Mouse (Mus musculus) c-Kit-positive CD71-positive TER-119-negative erythroid progenitor cells, embryonic 14.5 days (primary cell): ENCODE measurements around the gene Bace2.

ENCODE experiments used
- DNase-seq: peaks from one replicate; pipeline ENCODE4 v3.0.0-alpha.2; 2013; ENCODE audit warnings: low read depth

Bace2 gene

GRCm38 (mm10) chr16:97401741-97402140, 45.2 kb downstream of the Bace2 start:
- DNase-seq: no peak

- no peak for DNase-seq
Observed at GRCm38 (mm10) chr16:97402213-97402785, 45.8 kb downstream of the Bace2 start.

DNA sequence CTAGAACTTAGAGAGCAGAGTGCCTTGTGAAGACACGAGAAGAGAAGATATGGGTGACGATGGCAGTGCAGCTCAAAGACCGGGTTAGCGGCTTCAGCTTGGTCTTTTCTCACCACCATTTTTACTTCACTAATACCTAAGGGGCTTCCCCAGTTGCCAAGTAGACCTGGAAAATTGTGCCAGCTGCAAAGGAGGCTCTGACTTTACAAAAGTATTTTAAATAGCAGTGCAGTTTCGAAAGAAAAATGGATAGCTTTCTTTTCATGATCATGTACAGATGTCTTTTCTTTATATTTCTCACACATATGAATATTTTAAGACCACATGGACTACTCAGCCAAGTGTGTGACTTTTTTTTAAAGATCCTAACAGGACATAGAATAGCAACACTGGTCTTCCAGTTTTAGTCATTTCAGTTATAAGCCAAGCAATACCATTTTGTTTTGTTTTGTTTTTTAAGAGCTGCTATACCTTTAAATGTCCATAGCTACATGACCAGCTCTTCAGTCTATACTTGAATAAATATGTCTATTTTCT, 49.0 kb downstream of the Bace2 start:
- no peak for DNase-seq

DNA sequence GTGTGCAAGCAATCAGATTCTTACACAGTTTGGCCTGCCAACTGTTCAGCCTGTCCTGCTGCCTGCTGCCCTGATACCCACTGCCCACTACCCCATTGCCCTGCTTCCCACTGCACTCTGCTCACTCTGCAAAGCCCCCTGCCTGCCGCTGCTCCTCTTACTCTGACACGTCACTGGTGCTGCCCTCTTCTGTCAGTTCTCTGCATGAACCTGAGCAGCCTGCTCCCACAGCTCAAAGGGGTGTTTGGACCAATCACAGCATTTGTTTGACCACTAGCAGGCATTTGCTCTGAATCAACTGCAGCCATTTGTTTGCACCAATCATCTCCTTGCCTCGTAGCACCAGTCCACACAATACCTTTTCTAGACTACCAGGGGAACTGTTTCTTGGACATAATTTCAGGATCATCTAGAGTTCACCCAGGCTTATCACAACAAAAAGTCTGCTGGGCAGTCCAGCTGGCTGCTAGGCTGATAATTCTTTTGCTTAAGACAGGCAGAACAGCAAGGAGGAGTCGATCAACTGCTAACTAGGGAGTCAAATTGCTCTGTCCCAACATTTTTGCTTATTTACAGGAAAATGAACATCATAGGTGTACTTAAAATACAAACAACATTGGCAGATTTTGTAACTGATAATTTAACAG, 61.5 kb downstream of the Bace2 start:
- DNase-seq: no peak

DNA sequence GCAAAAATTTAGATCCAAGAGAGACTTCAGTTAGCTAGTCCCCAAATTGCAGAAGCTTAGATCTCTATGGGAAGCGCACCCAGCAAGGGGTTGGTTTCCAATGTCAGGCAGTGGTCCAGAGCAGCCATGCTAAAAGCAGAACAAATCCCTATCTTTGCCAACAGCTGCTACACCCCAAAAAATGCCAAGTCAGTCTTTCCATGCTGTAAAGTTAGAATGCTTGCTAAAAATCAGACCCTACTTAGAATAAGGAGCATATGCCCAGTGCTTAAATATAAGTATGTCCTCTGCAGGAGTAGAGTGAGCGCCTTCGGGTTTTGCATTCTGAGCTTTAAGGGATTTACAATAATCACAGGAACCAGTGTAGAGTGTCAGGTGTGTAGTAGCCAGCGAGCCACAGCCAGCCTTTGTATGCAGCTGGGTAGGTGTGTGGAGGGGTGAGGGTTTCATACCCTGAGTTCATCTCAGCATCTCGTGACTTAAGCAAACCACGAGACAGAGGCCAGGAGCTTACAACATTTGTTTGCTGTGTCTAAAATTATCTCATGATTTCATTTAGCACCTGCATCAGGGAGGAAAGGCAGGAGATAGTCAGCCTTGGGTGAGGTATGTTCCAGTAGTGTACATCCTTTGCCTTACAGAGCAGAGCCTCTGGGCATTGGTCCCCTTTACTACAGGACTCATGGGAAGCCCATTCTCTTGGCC, 62.4 kb downstream of the Bace2 start:
- DNase-seq: no peak

DNA sequence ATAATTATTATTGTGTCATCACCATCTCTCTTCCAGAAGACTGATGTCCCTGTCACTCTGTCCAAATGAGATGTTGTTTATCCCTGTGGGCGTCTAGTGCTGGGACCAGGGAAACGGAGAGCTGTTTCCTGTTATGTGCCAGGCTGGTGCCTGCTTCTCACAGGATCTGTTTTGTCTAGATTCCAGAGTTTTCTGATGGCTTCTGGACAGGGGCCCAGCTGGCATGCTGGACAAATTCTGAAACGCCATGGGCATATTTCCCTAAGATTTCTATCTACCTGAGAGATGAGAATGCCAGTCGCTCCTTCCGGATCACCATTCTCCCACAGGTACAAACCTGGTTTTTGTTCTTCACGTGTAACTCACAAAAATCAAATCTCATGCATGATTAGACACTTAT, 65.1 kb downstream of the Bace2 start:
- DNase-seq: no peak

DNA sequence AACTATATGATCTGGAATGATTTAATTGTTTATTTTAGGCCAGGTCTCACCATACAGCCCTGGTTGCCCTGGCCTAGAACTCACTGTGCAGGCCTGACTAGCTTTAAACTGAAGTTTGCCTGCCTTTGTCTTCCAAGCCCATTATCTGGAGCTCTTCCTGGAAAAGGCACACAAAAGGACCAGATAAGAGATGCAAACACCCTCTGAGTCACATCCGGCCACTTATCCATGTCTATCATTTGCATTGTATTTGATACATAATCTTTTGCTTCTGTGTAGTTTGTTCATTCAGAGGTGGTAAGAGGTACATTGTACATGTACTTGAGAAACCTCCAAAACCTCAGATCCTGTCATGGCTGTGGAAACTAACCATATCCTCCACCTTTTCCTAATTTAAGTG, 67.1 kb downstream of the Bace2 start:
- no peak for DNase-seq

DNA sequence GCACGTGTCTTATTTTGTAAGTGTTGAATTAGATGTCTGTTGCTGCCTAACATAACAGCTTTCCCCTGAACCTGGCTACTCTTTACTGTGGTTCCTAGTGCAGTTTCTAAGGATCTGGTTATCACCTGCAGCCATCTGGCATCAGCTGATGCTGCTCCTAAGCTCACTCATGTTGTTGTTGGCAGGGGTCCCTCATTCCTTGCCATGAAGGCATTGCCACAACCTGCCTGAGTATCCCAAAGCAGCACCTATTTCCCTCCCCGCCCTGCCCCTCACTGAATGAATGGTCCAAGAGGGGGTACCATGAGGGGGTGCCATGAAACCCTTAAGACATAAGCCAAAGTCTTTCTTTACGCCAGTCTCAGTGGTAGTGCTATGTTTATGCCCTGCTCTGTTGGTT, 71.5 kb downstream of the Bace2 start:
- DNase-seq: no peak

- DNase-seq: no peak
Observed at GRCm38 (mm10) chr16:97430091-97430490, 73.5 kb downstream of the Bace2 start.

GRCm38 (mm10) chr16:97431328-97431727, 74.8 kb downstream of the Bace2 start:
- no peak for DNase-seq

- DNase-seq: no peak
Observed at GRCm38 (mm10) chr16:97434206-97434605, 77.7 kb downstream of the Bace2 start.

GRCm38 (mm10) chr16:97437448-97438056, 81.0 kb downstream of the Bace2 start:
- DNase-seq: no peak

DNA sequence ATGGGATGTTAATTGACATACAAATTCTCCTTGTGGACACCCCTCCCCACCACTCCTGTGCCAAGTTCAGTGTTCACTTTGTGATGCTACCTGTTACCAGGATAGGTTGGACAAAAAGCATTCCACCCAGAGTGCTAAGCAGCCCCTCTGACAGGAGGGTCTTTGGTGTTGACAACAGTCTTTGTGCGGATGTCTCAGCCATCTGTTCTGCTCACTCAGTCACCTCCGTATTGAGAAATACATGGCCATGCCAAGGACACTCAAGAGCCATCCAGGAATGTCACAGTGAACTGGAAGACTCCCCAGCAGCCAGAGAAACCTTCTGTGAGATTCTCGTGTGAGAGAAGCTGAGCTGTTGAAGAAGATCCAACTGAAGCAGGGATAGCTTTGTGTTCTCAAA, 81.6 kb downstream of the Bace2 start:
- DNase-seq: no peak

DNA sequence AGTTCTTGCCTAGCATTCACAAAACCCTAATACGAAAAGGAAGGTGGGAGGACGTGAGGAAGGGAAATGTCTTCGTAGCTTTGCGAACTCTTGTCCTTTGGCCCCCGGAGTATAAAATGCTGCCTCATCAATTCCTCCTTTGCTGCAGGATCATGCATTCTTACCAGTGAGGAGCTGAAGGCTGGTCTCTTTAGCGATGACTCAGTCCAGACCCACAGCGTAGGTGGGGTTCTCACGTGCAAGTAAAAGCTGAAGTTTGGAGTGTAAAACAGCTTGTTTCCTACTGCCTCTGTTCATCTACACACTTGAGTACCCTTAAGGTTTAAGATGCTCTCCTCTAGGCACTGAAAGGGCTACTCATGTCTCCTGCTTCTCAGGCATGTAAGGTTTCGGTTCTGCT, 85.4 kb downstream of the Bace2 start:
- no peak for DNase-seq

GRCm38 (mm10) chr16:97443670-97444263, 87.2 kb downstream of the Bace2 start:
- peak; percentile 35 for DNase-seq

DNA sequence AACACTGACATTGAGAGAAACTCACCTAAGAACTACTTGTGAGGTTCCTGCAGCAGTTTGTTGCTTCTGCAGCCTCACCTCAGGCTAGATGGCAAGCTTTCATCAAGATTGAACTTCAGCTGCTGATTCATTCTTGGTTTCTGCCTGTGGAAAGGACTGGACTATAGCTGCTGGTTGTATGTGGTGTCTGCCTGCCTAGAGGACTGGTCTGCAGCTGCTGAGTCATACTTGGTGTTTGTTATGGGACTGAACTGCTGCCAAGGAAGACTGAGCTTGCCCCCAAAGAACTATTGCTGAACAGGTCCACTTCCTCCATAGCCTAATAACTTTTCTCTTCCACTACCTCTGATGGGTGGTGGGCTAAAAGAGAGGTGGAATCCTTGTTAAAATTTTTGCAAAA, 90.8 kb downstream of the Bace2 start:
- DNase-seq: no peak

DNA sequence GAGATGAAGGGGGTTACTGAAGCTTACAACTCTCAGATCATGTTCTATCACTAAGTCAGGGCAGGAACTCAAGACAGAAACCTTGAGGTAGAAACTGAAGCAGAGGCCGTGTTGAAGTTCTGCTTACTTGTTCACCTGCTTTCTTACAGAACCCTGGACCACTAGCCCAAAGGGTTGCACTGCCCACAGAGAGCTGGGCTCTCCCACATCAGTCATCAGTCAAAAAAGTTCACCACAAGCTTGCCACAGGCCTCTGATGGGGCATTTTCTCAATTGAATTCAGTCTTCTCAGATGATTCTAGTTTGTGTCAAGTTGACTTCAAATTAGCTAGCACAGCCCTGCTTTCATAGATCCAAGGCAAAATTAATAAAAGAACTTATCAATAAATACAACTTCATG, 103.3 kb downstream of the Bace2 start:
- no peak for DNase-seq

DNA sequence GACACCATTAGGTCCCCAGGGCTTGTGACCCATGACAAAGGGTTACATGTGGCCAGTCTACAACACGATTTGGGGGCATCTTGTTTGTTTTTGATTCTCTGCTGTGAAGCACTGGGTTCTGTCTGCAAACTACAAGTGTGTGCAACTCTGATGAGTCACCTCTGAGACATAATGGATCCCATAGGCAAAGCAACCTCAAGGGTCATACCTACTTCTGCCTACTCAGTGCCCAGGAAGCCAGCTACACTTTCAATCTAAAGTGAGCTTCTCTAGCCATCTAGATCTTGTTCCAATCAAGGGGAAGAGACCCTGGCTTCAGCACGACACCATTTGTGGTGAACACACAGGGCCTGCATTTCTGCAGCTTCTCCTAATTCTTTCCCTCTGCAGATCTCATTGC, 104.7 kb downstream of the Bace2 start:
- DNase-seq: no peak

DNA sequence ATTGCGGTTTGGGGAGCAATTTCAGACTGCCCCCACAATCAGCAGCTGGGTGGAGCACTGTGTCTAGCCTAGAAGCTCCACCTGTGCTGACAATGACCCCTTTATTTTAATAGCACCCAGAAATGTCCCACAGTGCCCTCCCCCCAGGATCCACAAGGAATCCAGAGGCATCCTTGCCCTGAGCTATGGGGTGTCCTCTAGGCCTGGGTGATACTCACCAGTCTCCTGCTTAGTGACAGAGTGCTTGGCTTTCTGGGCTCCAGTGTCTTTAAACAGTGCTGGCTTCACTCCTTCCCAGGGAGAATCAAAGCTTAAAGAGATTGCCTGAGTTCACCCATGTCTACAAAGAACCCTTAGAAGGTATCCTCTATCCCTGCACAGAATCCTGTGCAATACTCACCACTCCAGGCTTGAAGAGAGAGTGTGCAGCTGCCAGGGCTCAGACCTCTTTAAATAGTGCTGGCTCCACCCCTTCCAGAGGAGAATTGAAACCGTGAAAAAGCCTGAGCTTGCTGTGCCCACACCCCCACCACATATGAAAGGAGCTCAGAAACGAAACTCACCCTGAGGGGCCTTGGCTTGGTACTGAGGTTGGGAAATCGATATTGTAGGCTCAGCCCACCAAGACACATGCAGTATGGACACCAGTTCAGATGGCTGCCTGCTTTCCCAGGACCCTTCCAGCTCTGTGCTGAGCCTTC, 106.1 kb downstream of the Bace2 start, which contains the start of gene Mx1:
TSS of gene Mx1 (minus strand) at position 427 of the 701 bp plus-strand sequence.
- DNase-seq: no peak

DNA sequence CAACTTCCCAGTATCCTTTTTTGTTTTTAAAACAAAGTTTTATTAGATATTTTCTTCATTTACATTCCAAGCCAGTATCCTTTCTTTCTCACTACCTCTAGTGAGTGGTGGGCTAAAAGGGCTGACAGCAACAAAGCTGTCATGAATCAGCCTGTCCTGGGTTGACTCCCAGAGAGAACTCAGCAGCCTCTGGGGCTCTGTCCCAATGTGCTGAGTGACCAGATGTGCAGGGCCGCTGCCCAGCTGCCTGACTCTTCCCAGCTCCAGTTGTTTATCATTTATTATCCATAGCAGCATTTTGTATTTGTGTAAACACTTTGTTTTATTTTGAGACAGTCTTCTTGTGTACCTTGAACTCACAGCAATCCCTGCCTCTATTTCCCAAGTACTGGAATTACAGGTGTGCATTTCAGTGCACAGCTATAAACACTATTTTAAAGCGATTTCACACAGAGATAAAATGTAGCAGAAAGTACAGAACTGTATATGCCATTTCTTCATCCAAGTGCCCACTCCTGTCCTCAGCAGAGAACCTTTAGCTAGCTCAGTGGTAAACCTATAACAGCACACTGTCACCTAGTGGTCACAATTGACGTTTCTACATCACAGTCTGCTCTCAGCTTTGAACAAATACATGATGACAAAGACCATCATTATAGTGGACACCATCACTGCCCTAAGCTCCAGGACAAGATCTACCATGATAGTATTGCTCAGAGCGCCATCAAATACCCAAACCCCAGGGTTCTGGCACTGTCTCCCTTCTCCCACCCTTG, 109.8 kb downstream of the Bace2 start:
- no peak for DNase-seq

DNA sequence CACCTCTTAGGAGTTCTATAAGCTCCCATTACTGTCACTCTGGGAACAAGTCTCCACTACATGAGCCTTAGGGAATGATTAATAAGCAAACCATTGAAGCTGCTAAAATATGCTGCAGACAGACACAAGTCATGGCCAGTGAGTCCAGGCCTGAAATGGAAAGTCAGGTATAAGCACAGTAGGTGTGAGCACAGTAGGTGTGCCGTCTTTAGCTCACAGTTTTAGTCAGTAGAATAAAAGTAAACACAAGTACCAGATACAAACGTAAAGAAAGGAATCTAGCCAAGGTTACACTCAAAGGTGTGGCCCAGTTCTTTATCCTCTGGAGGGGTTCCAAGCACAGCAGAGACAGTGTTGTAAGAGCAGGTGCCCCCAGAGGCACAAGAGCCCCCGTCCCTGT, 110.9 kb downstream of the Bace2 start:
- no peak for DNase-seq
